Mouse (Mus musculus): ENCODE measurements around the gene Ctnnbl1. TPM values are rescaled to one million over a fixed set of nuclear protein-coding genes. Genes with fewer than 3 reads are reported as not detected.

Ctnnbl1 gene
- polyA plus RNA-seq, 2 experiments = 11.6 to 19.2 TPM

- Histone ChIP-seq H3K4me2 (ENCODE audit: low read depth) (no peak overlapping the region), H3K27ac (no peak overlapping the region), H3K9ac (replicated peaks) (no peak overlapping the region), H3K27me3 (ENCODE audit: control insufficient read depth, insufficient read depth, low read length) (no peaks in the 10 kb centered on the region), H3K4me1 (replicated peaks; ENCODE audit: control insufficient read depth in 2 of 2, insufficient read depth in 2 of 2, low read length in 1 of 2) (no peaks in the 10 kb centered on the region), H3K4me3 (ENCODE audit: insufficient read depth in 1 of 2, low read depth in 2 of 2, low read length in 2 of 2) (no peak overlapping the region), H3K36me3 (replicated peaks; ENCODE audit: control insufficient read depth, insufficient read depth, low read depth) (no peaks in the 10 kb centered on the region), H3K9me3 (ENCODE audit: control insufficient read depth, low read length) (no peaks in the 10 kb centered on the region)
- WGBS (ENCODE audit: insufficient replicate concordance) = 49% methylated on average over 7 of the region's 7 CpGs
- DNase-seq (ENCODE audit: low read depth in 3 of 3, low spot score in 3 of 3) (no peak), ATAC-seq (ENCODE audit: insufficient read depth) (no peak)
- TF ChIP-seq CTCF (IDR thresholded peaks at IDR 0.05; ENCODE audit: low read depth) (no peak), EP300 (IDR thresholded peaks at IDR 0.05; ENCODE audit: low read depth) (no peak)
These were observed 189.3 kb downstream of the Ctnnbl1 start for GRCm38 (mm10) chr2:157926502-157926901.

- ATAC-seq (ENCODE audit: insufficient read depth) = no peak
- H3K4me3 ChIP-seq (ENCODE audit: insufficient read depth in 1 of 2, low read depth in 2 of 2, low read length in 2 of 2) = no peak overlapping the region
- no peak for DNase-seq (ENCODE audit: low read depth in 3 of 3, low spot score in 3 of 3)
These were observed 189.7 kb downstream of the Ctnnbl1 start for GRCm38 (mm10) chr2:157926927-157927326.

DNA sequence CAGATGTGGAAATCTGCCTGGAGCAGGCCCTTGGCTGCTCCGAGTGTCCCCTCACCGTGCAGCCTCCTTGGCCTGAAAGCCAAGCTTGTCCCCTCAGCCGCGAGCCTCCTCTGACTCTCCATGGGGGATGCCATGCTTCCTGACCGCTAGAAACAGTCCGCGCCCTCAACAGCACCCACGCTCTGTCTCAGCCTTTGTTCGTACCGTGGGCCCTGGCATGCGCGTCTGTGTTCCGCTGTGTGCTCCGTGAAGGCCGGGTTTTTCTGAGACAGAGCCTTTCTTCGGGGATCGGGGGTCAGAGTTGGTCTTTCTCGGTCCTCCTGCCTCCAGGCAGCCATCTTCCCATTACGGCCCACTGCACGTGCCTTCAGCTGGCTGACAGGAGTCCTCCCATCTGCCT lies 190.2 kb downstream of the Ctnnbl1 start:
- Histone ChIP-seq H3K4me1 (replicated peaks; ENCODE audit: control insufficient read depth in 2 of 2, insufficient read depth in 2 of 2, low read length in 1 of 2) (no peaks in the 10 kb centered on the region), H3K9ac (replicated peaks) (no peak overlapping the region), H3K4me2 (ENCODE audit: low read depth) (no peak overlapping the region), H3K27ac (no peak overlapping the region), H3K36me3 (replicated peaks; ENCODE audit: control insufficient read depth, insufficient read depth, low read depth) (no peaks in the 10 kb centered on the region), H3K27me3 (ENCODE audit: control insufficient read depth, insufficient read depth, low read length) (no peaks in the 10 kb centered on the region), H3K4me3 (ENCODE audit: insufficient read depth in 1 of 2, low read depth in 2 of 2, low read length in 2 of 2) (no peak overlapping the region), H3K9me3 (ENCODE audit: control insufficient read depth, low read length) (no peaks in the 10 kb centered on the region)
- no peak for ATAC-seq (ENCODE audit: insufficient read depth)
- TF ChIP-seq EP300 (IDR thresholded peaks at IDR 0.05; ENCODE audit: low read depth) = no peak
- no peak for TF ChIP-seq CTCF (IDR thresholded peaks at IDR 0.05; ENCODE audit: low read depth)
- WGBS (ENCODE audit: insufficient replicate concordance) = 51% methylated on average over 20 of the region's 20 CpGs
- DNase-seq (ENCODE audit: low read depth in 3 of 3, low spot score in 3 of 3) = no peak

More at GRCm38 (mm10) chr2:157926927-157927326, 189.7 kb downstream of the Ctnnbl1 start:
- H3K27ac ChIP-seq = no peak overlapping the region
- TF ChIP-seq CTCF (IDR thresholded peaks at IDR 0.05; ENCODE audit: low read depth) (no peak), EP300 (IDR thresholded peaks at IDR 0.05; ENCODE audit: low read depth) (no peak)
- no peaks in the 10 kb centered on the region for H3K36me3 ChIP-seq (replicated peaks; ENCODE audit: control insufficient read depth, insufficient read depth, low read depth)
- no peaks in the 10 kb centered on the region for H3K4me1 ChIP-seq (replicated peaks; ENCODE audit: control insufficient read depth in 2 of 2, insufficient read depth in 2 of 2, low read length in 1 of 2)
- H3K9me3 ChIP-seq (ENCODE audit: control insufficient read depth, low read length) = no peaks in the 10 kb centered on the region
- H3K27me3 ChIP-seq (ENCODE audit: control insufficient read depth, insufficient read depth, low read length) = no peaks in the 10 kb centered on the region
- no peak overlapping the region for H3K9ac ChIP-seq (replicated peaks)
- no peak overlapping the region for H3K4me2 ChIP-seq (ENCODE audit: low read depth)
- 64% methylated on average over 3 of the region's 3 CpGs for WGBS (ENCODE audit: insufficient replicate concordance)

DNA sequence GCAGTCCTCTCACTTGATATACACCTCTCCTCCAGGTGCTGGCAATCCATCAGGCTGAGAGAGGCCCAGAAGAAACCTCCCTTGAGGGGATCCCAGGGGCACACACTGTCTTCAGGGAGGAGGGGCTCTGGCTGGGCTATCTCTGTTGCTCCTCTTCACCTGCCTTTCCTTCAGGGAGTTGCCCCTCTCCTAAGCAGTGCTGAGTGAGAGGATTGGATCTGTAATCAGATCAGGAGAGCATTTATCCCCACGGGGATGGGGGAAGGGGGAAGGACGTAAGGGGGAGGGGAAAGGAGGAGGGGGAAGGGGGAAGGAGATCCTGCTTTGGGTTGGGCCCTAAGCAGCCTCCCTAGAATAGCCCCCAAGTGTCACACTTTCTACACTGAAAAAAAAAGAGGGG lies 190.6 kb downstream of the Ctnnbl1 start:
- 0% methylated on average over 1 of the region's 2 CpGs for WGBS (ENCODE audit: insufficient replicate concordance)
- no peak overlapping the region for H3K9ac ChIP-seq (replicated peaks)
- no peak for ATAC-seq (ENCODE audit: insufficient read depth)
- H3K27ac ChIP-seq = no peak overlapping the region
- H3K27me3 ChIP-seq (ENCODE audit: control insufficient read depth, insufficient read depth, low read length) = no peaks in the 10 kb centered on the region
- no peak overlapping the region for H3K4me3 ChIP-seq (ENCODE audit: insufficient read depth in 1 of 2, low read depth in 2 of 2, low read length in 2 of 2)
- no peaks in the 10 kb centered on the region for H3K36me3 ChIP-seq (replicated peaks; ENCODE audit: control insufficient read depth, insufficient read depth, low read depth)
- H3K4me2 ChIP-seq (ENCODE audit: low read depth) = no peak overlapping the region
- no peaks in the 10 kb centered on the region for H3K4me1 ChIP-seq (replicated peaks; ENCODE audit: control insufficient read depth in 2 of 2, insufficient read depth in 2 of 2, low read length in 1 of 2)
- DNase-seq (ENCODE audit: low read depth in 3 of 3, low spot score in 3 of 3) = no peak
- no peaks in the 10 kb centered on the region for H3K9me3 ChIP-seq (ENCODE audit: control insufficient read depth, low read length)
- TF ChIP-seq CTCF (IDR thresholded peaks at IDR 0.05; ENCODE audit: low read depth) (no peak), EP300 (IDR thresholded peaks at IDR 0.05; ENCODE audit: low read depth) (no peak)

GRCm38 (mm10) chr2:157932655-157933054 lies 195.5 kb downstream of the Ctnnbl1 start:
- no peak overlapping the region for H3K9ac ChIP-seq (replicated peaks)

More at GRCm38 (mm10) chr2:157932655-157933054, 195.5 kb downstream of the Ctnnbl1 start:
- Histone ChIP-seq H3K4me1 (replicated peaks; ENCODE audit: control insufficient read depth in 2 of 2, insufficient read depth in 2 of 2, low read length in 1 of 2) (peaks cover 0 to 6% of the 10 kb centered on the region in 2 experiments; a peak in 2 of 4 replicates), H3K27me3 (ENCODE audit: control insufficient read depth, insufficient read depth, low read length) (no peaks in the 10 kb centered on the region), H3K36me3 (replicated peaks; ENCODE audit: control insufficient read depth, insufficient read depth, low read depth) (no peaks in the 10 kb centered on the region), H3K27ac (no peak overlapping the region), H3K4me3 (ENCODE audit: insufficient read depth in 1 of 2, low read depth in 2 of 2, low read length in 2 of 2) (no peak overlapping the region), H3K9me3 (ENCODE audit: control insufficient read depth, low read length) (no peaks in the 10 kb centered on the region), H3K4me2 (ENCODE audit: low read depth) (no peak overlapping the region)
- DNase-seq (ENCODE audit: low read depth in 3 of 3, low spot score in 3 of 3) (no peak), ATAC-seq (ENCODE audit: insufficient read depth) (no peak)
- 45% methylated on average over 4 of the region's 4 CpGs for WGBS (ENCODE audit: insufficient replicate concordance)
- TF ChIP-seq CTCF (IDR thresholded peaks at IDR 0.05; ENCODE audit: low read depth) (peak; percentile 39), EP300 (IDR thresholded peaks at IDR 0.05; ENCODE audit: low read depth) (no peak)

Data from liver, embryonic 14.5 days (tissue).